Mouse (Mus musculus) E14TG2a.4 (cell line): ENCODE results near the gene Klhl15.

Source experiments
- CTCF ChIP-seq: conservative IDR thresholded peaks from 2 replicates; pipeline ENCODE4 v1.5.1; 2014; ENCODE audit warnings: low read length
- NANOG ChIP-seq: IDR thresholded peaks from 2 replicates; pipeline ENCODE4 v1.6.1; 2014; ENCODE audit warnings: borderline replicate concordance, low read length, mixed read lengths
- POU5F1 ChIP-seq: IDR thresholded peaks from 2 replicates; pipeline ENCODE4 v1.6.1; 2014; ENCODE audit warnings: low read length, borderline replicate concordance

DNA sequence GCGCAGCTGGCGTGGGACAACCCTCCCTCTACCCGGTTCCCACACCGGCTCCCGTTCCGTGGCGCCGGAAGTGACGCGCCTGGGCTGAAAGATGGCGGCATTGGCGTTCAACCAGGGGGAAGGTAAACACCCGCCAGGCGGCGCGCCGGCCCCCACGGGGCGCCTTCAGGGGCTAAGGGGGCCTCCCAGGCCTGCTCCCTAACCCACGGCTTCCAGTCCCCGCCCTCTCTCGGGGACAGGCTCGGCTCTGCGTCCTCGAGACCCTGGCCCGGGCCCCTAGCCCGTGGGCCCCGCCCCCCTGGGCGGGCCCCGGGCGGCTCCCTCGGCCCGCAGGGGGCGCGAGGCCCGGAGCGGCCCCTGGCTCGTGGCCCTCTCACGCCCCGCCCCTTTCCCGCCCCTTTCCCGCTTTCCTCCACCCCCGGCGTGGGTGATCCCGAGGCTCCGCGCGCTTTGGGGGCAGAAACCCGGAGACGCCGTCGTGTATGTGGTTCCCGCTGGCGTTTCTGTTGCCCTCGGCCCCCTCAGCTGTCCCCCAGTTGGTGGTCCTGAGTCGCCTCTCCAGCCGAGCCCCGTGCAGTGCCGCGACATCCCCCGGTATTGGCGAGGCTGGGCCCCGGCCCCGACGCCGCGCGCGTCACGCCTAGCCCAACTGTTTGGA lies at the start of gene Klhl15:
- TF ChIP-seq CTCF (no peak), POU5F1 (no peak), NANOG (no peak)
